Mouse (Mus musculus) myocyte (in vitro differentiated cells): ENCODE measurements around the gene Tlr13. TPM values are rescaled to one million over a fixed set of nuclear protein-coding genes. Genes with fewer than 3 reads are reported as not detected.

ENCODE experiments used
- H3K27me3 ChIP-seq: one replicate; pipeline ENCODE4 v1.6.1; 2011; ENCODE audit not compliant: control insufficient read depth, insufficient read depth, insufficient read length
- H3K36me3 ChIP-seq: one replicate; pipeline ENCODE4 v1.6.1; 2011; ENCODE audit not compliant: control insufficient read depth, insufficient read depth
- H3K4me2 ChIP-seq: one replicate; pipeline ENCODE4 v1.6.1; 2011; ENCODE audit warnings: low read depth, control low read depth
- H3K4me3 ChIP-seq: one replicate; pipeline ENCODE4 v1.5.1; 2011; ENCODE audit warnings: mild to moderate bottlenecking, control low read depth, moderate library complexity
- H3K79me2 ChIP-seq: one replicate; pipeline ENCODE4 v1.6.1; 2011; ENCODE audit not compliant: control insufficient read depth, insufficient read depth
- H3ac ChIP-seq: one replicate; pipeline ENCODE4 v1.6.1; 2011; ENCODE audit not compliant: control insufficient read depth, insufficient read length
- CEBPB ChIP-seq: IDR thresholded peaks from 2 replicates; pipeline ENCODE4 v1.6.1; 2011; ENCODE audit warnings: mild to moderate bottlenecking, moderate library complexity; ENCODE audit not compliant: poor library complexity, insufficient read depth, severe bottlenecking
- E2F4 ChIP-seq: IDR thresholded peaks from one replicate; pipeline ENCODE4 v1.6.1; 2011; ENCODE audit warnings: mild to moderate bottlenecking, control low read depth, moderate library complexity; ENCODE audit not compliant: insufficient read depth
- MAX ChIP-seq: IDR thresholded peaks from one replicate; pipeline ENCODE4 v1.6.1; 2011; ENCODE audit warnings: low read depth, mild to moderate bottlenecking, control low read depth
- MYOD1 ChIP-seq, 3 experiments: IDR thresholded peaks; one replicate each; pipeline ENCODE4 v1.6.1; 2011; ENCODE audit warnings: control low read depth in 2 of 3, low read depth in 2 of 3, mild to moderate bottlenecking in 2 of 3, moderate library complexity in 1 of 3; ENCODE audit not compliant: insufficient read length in 2 of 3, control insufficient read depth in 1 of 3
- MYOG ChIP-seq, 3 experiments: IDR thresholded peaks; one replicate each; pipeline ENCODE4 v1.6.1; 2011; ENCODE audit warnings: control low read depth in 2 of 3, low read depth in 2 of 3, mild to moderate bottlenecking in 2 of 3; ENCODE audit not compliant: insufficient read length in 2 of 3, control insufficient read depth in 1 of 3, insufficient read depth in 1 of 3
- POLR2A ChIP-seq: IDR thresholded peaks from one replicate; pipeline ENCODE4 v1.6.1; 2011; ENCODE audit warnings: low read depth, mild to moderate bottlenecking, control low read depth, moderate library complexity; ENCODE audit not compliant: insufficient read length
- POLR2AphosphoS2 ChIP-seq: IDR thresholded peaks from one replicate; pipeline ENCODE4 v1.6.1; 2011; ENCODE audit warnings: low read depth, control low read depth; ENCODE audit not compliant: insufficient read length
- REST ChIP-seq: IDR thresholded peaks from one replicate; pipeline ENCODE4 v1.6.1; 2011; ENCODE audit warnings: mild to moderate bottlenecking, control low read depth, moderate library complexity; ENCODE audit not compliant: insufficient read depth, insufficient read length
- SRF ChIP-seq: IDR thresholded peaks from one replicate; pipeline ENCODE4 v1.6.1; 2011; ENCODE audit warnings: low read depth; ENCODE audit not compliant: control insufficient read depth, insufficient read length
- TCF12 ChIP-seq: IDR thresholded peaks from one replicate; pipeline ENCODE4 v1.6.1; 2011; ENCODE audit warnings: mild to moderate bottlenecking, control low read depth; ENCODE audit not compliant: poor library complexity, insufficient read depth, severe bottlenecking
- TCF3 ChIP-seq: IDR thresholded peaks from one replicate; pipeline ENCODE4 v1.6.1; 2011; ENCODE audit warnings: low read depth, control low read depth; ENCODE audit not compliant: insufficient read length
- USF1 ChIP-seq: IDR thresholded peaks from one replicate; pipeline ENCODE4 v1.6.1; 2011; ENCODE audit warnings: low read depth, mild to moderate bottlenecking, control low read depth, moderate library complexity
- polyA plus RNA-seq: library from polyadenylated mRNA; unstranded; fragments of >200 nt; fragmentation: generic; extraction: Trizol; gene quantifications from one replicate; pipeline ENCODE4 v1.2.1, GENCODE M21; 2012; ENCODE audit warnings: missing spikeins

Tlr13 gene
- polyA plus RNA-seq, 1 experiment: not detected

GRCm38 (mm10) chrX:106129877-106130276 is 13.1 kb upstream of the Tlr13 start:
- H3K36me3 ChIP-seq: no peaks in the 10 kb centered on the region
- H3K4me3 ChIP-seq: no peak overlapping the region
- H3K4me2 ChIP-seq: no peak overlapping the region
- TF ChIP-seq MYOD1 (IDR thresholded peaks at IDR 0.05; ENCODE audit: control insufficient read depth in 1 of 3, insufficient read length in 2 of 3, low read depth in 2 of 3) (no peak), TCF3 (no peak), POLR2A (no peak), POLR2AphosphoS2 (no peak), MYOG (IDR thresholded peaks at IDR 0.05; ENCODE audit: control insufficient read depth in 1 of 3, insufficient read depth in 1 of 3, insufficient read length in 2 of 3, low read depth in 2 of 3) (no peak), REST (no peak), MAX (no peak)
- H3ac ChIP-seq: no peak overlapping the region
- no peaks in the 10 kb centered on the region for H3K79me2 ChIP-seq
- no peaks in the 10 kb centered on the region for H3K27me3 ChIP-seq

GRCm38 (mm10) chrX:106134916-106135315 is 8.1 kb upstream of the Tlr13 start:
- H3K27me3 ChIP-seq: no peaks in the 10 kb centered on the region

GRCm38 (mm10) chrX:106135484-106135883 is 7.5 kb upstream of the Tlr13 start:
- Histone ChIP-seq H3K27me3 (no peaks in the 10 kb centered on the region), H3K4me3 (no peak overlapping the region), H3K4me2 (peak overlapping the region; percentile 74), H3K79me2 (no peaks in the 10 kb centered on the region), H3ac (no peak overlapping the region), H3K36me3 (no peaks in the 10 kb centered on the region)
- no peak for TF ChIP-seq MAX
- TF ChIP-seq MYOG (IDR thresholded peaks at IDR 0.05; ENCODE audit: control insufficient read depth in 1 of 3, insufficient read depth in 1 of 3, insufficient read length in 2 of 3, low read depth in 2 of 3): no peak
- no peak for TF ChIP-seq USF1
- no peak for TF ChIP-seq SRF
- no peak for TF ChIP-seq REST
- TF ChIP-seq MYOD1 (IDR thresholded peaks at IDR 0.05; ENCODE audit: control insufficient read depth in 1 of 3, insufficient read length in 2 of 3, low read depth in 2 of 3): no peak
- TF ChIP-seq TCF3: no peak
- TF ChIP-seq TCF12: no peak
- no peak for TF ChIP-seq POLR2AphosphoS2
- TF ChIP-seq CEBPB: no peak
- TF ChIP-seq POLR2A: no peak
- no peak for TF ChIP-seq E2F4

More at GRCm38 (mm10) chrX:106134916-106135315, 8.1 kb upstream of the Tlr13 start:
- Histone ChIP-seq H3K79me2 (no peaks in the 10 kb centered on the region), H3ac (no peak overlapping the region), H3K4me2 (peak overlapping the region; percentile 74), H3K4me3 (no peak overlapping the region), H3K36me3 (no peaks in the 10 kb centered on the region)
- no peak for TF ChIP-seq MYOG (IDR thresholded peaks at IDR 0.05; ENCODE audit: control insufficient read depth in 1 of 3, insufficient read depth in 1 of 3, insufficient read length in 2 of 3, low read depth in 2 of 3)
- TF ChIP-seq USF1: no peak
- TF ChIP-seq SRF: no peak
- no peak for TF ChIP-seq REST
- no peak for TF ChIP-seq MAX
- TF ChIP-seq POLR2AphosphoS2: no peak
- TF ChIP-seq POLR2A: no peak
- no peak for TF ChIP-seq TCF12
- no peak for TF ChIP-seq MYOD1 (IDR thresholded peaks at IDR 0.05; ENCODE audit: control insufficient read depth in 1 of 3, insufficient read length in 2 of 3, low read depth in 2 of 3)
- TF ChIP-seq CEBPB: no peak
- no peak for TF ChIP-seq TCF3
- TF ChIP-seq E2F4: no peak

GRCm38 (mm10) chrX:106135916-106136575 is 7.0 kb upstream of the Tlr13 start:
- Histone ChIP-seq H3K27me3 (no peaks in the 10 kb centered on the region), H3K4me3 (no peak overlapping the region), H3K36me3 (no peaks in the 10 kb centered on the region), H3ac (no peak overlapping the region), H3K79me2 (no peaks in the 10 kb centered on the region), H3K4me2 (peak overlapping the region; percentile 74)
- TF ChIP-seq CEBPB (no peak), POLR2A (no peak), SRF (no peak), TCF12 (peak; percentile 57), MYOD1 (IDR thresholded peaks at IDR 0.05; ENCODE audit: control insufficient read depth in 1 of 3, insufficient read length in 2 of 3, low read depth in 2 of 3) (peak; percentile 27 to 96 (median 89)), MAX (no peak), MYOG (IDR thresholded peaks at IDR 0.05; ENCODE audit: control insufficient read depth in 1 of 3, insufficient read depth in 1 of 3, insufficient read length in 2 of 3, low read depth in 2 of 3) (peak; percentile 36 to 91 (median 48)), POLR2AphosphoS2 (no peak), TCF3 (peak; percentile 75), USF1 (no peak), REST (no peak), E2F4 (no peak)
